Mouse (Mus musculus): Measurements from ENCODE around the gene Dtwd1. TPM values are rescaled to one million over a fixed set of nuclear protein-coding genes. Genes with fewer than 3 reads are reported as not detected.

The Dtwd1 gene
- polyA plus RNA-seq (2012; rRNA removed): 1.4 and 2.8 TPM in 2 replicates

DNA sequence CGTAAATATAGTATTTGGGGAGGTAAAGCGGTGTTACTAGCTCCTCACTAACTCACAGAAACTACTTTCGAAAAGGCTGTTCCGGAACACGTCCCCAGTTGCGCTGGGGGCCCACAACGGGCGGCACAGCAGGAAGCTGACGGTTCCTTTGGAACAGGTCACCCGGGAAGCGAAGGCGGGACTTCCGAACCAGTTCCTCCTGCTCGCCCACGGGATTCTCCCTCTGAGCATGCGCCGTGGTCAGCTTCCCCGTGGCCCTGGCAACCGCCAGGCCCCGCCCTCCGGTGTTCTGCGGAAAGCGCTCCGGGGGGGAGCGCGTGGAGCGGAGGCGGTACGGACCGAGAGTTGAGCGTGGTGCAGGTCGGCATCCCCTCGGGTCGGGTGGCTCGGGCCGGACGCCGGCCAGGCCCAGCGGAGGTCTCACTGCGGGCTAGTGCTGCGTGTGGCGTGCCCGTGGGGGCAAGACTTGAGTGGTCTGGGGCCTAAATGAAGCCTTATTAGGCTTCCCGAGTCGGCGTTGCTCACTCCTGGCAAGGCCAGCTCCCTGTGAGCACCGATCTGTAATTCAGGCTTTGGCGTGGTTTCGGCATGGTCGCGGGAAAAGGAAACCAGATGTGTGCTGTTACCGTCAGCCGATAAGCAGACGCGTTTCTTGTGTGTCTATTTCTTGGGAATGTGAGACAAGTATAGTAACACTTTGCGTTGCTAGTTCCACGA is at the start of gene Dtwd1, which contains the start of gene Fam227b:
Gene Dtwd1 (plus strand): TSS at position 287 of the 717 bp plus-strand sequence.
Gene Fam227b (minus strand): TSS at position 150 of the 717 bp plus-strand sequence.

DNA sequence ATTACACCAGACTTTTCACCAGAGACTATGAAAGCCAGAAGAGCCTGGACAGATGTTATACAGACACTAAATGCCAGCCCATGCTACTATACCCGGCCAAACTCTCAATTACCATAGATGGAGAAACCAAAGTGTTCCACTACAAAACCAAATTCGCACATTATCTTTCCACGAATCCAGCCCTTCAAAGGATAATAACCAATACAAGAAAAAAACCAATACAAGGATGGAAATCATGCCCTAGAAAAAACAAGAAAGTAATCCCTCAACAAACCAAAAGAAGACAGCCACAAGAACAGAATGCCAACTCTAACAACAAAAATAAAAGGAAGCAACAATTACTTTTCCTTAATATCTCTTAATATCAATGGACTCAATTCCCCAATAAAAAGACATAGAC is 62.9 kb downstream of the Dtwd1 start, which contains the start of gene Gm17555:
Gene Gm17555 (plus strand): TSS at position 301 of the 400 bp plus-strand sequence.

Other genes starting within 250 kb of the Dtwd1 start
- 2.2 and 2.9 TPM in 2 replicates for gene Fgf7, start 117.5 kb upstream of the Dtwd1 start, polyA plus RNA-seq (2012; rRNA removed)
- gene Fam227b, start 137 bp upstream of the Dtwd1 start, polyA plus RNA-seq (2012; rRNA removed): not detected in 2 replicates
- gene Gm17555, start 63.0 kb downstream of the Dtwd1 start, polyA plus RNA-seq (2012; rRNA removed): not detected in 2 replicates